Mouse (Mus musculus): ENCODE results near the gene Usp8. TPM values are rescaled to one million over a fixed set of nuclear protein-coding genes. Genes with fewer than 3 reads are reported as not detected.

The Usp8 gene
- polyA plus RNA-seq, 1 experiment from 2014 or later = 36.9 TPM

GRCm38 (mm10) chr2:126712950-126713349, 5.8 kb downstream of the Usp8 start:
- Histone ChIP-seq H3K4me2 (ENCODE audit: low read length) (no peak overlapping the region), H3K9ac (ENCODE audit: low read length) (no peak overlapping the region), H3K36me3 (ENCODE audit: control insufficient read depth, insufficient read depth, low read length) (peaks cover 6% of the 10 kb centered on the region; the same call in 1 of the 2 replicates), H3K9me3 (ENCODE audit: control insufficient read depth, low read length) (no peaks in the 10 kb centered on the region), H3K4me3 (ENCODE audit: low read depth, low read length) (no peak overlapping the region), H3K27me3 (replicated peaks; ENCODE audit: control insufficient read depth, insufficient read depth, low read length) (no peaks in the 10 kb centered on the region), H3K4me1 (replicated peaks; ENCODE audit: control insufficient read depth, insufficient read depth, low read length) (peaks cover 5% of the 10 kb centered on the region), H3K27ac (ENCODE audit: low read depth) (no peak overlapping the region)
- DNase-seq (ENCODE audit: low spot score) (no peak), ATAC-seq (replicated peaks; ENCODE audit: low FRiP score, low TSS enrichment, low read depth) (no peak)

GRCm38 (mm10) chr2:126729207-126729606, 22.1 kb downstream of the Usp8 start:
- Histone ChIP-seq H3K36me3 (ENCODE audit: control insufficient read depth, insufficient read depth, low read length) (peaks cover 57% of the 10 kb centered on the region), H3K27me3 (replicated peaks; ENCODE audit: control insufficient read depth, insufficient read depth, low read length) (no peaks in the 10 kb centered on the region), H3K4me1 (replicated peaks; ENCODE audit: control insufficient read depth, insufficient read depth, low read length) (no peaks in the 10 kb centered on the region), H3K9ac (ENCODE audit: low read length) (no peak overlapping the region), H3K9me3 (ENCODE audit: control insufficient read depth, low read length) (no peaks in the 10 kb centered on the region), H3K27ac (ENCODE audit: low read depth) (no peak overlapping the region), H3K4me2 (ENCODE audit: low read length) (no peak overlapping the region), H3K4me3 (ENCODE audit: low read depth, low read length) (no peak overlapping the region)
- no peak for ATAC-seq (replicated peaks; ENCODE audit: low FRiP score, low TSS enrichment, low read depth)
- no peak for DNase-seq (ENCODE audit: low spot score)
- WGBS = 97% methylated on average over 4 of the region's 4 CpGs

- no peaks in the 10 kb centered on the region for H3K9me3 ChIP-seq (ENCODE audit: control insufficient read depth, low read length)
- peaks cover 68% of the 10 kb centered on the region for H3K36me3 ChIP-seq (ENCODE audit: control insufficient read depth, insufficient read depth, low read length)
- no peaks in the 10 kb centered on the region for H3K27me3 ChIP-seq (replicated peaks; ENCODE audit: control insufficient read depth, insufficient read depth, low read length)
- ATAC-seq (replicated peaks; ENCODE audit: low FRiP score, low TSS enrichment, low read depth) (no peak), DNase-seq (ENCODE audit: low spot score) (no peak)
- WGBS = 90% methylated on average over 2 of the region's 2 CpGs
- H3K9ac ChIP-seq (ENCODE audit: low read length) = no peak overlapping the region
- H3K4me1 ChIP-seq (replicated peaks; ENCODE audit: control insufficient read depth, insufficient read depth, low read length) = no peaks in the 10 kb centered on the region
- H3K4me2 ChIP-seq (ENCODE audit: low read length) = no peak overlapping the region
- no peak overlapping the region for H3K4me3 ChIP-seq (ENCODE audit: low read depth, low read length)
- H3K27ac ChIP-seq (ENCODE audit: low read depth) = no peak overlapping the region
Measured at GRCm38 (mm10) chr2:126730502-126730901, 23.4 kb downstream of the Usp8 start.

GRCm38 (mm10) chr2:126735339-126736073, 28.4 kb downstream of the Usp8 start:
- ATAC-seq (replicated peaks; ENCODE audit: low FRiP score, low TSS enrichment, low read depth) (no peak), DNase-seq (ENCODE audit: low spot score) (no peak)
- 85% methylated on average over 6 of the region's 6 CpGs for WGBS
- Histone ChIP-seq H3K36me3 (ENCODE audit: control insufficient read depth, insufficient read depth, low read length) (peaks cover 71% of the 10 kb centered on the region), H3K9ac (ENCODE audit: low read length) (no peak overlapping the region), H3K4me3 (ENCODE audit: low read depth, low read length) (no peak overlapping the region), H3K27me3 (replicated peaks; ENCODE audit: control insufficient read depth, insufficient read depth, low read length) (no peaks in the 10 kb centered on the region), H3K9me3 (ENCODE audit: control insufficient read depth, low read length) (no peaks in the 10 kb centered on the region), H3K27ac (ENCODE audit: low read depth) (no peak overlapping the region), H3K4me1 (replicated peaks; ENCODE audit: control insufficient read depth, insufficient read depth, low read length) (no peaks in the 10 kb centered on the region), H3K4me2 (ENCODE audit: low read length) (no peak overlapping the region)

- Histone ChIP-seq H3K27ac (ENCODE audit: low read depth) (no peak overlapping the region), H3K27me3 (replicated peaks; ENCODE audit: control insufficient read depth, insufficient read depth, low read length) (no peaks in the 10 kb centered on the region), H3K4me3 (ENCODE audit: low read depth, low read length) (no peak overlapping the region), H3K9me3 (ENCODE audit: control insufficient read depth, low read length) (no peaks in the 10 kb centered on the region), H3K4me2 (ENCODE audit: low read length) (no peak overlapping the region), H3K36me3 (ENCODE audit: control insufficient read depth, insufficient read depth, low read length) (peaks cover 74% of the 10 kb centered on the region), H3K4me1 (replicated peaks; ENCODE audit: control insufficient read depth, insufficient read depth, low read length) (no peaks in the 10 kb centered on the region), H3K9ac (ENCODE audit: low read length) (no peak overlapping the region)
- 89% methylated on average over 2 of the region's 2 CpGs for WGBS
- ATAC-seq (replicated peaks; ENCODE audit: low FRiP score, low TSS enrichment, low read depth) = no peak
- no peak for DNase-seq (ENCODE audit: low spot score)
Measured at GRCm38 (mm10) chr2:126740314-126740713, 33.2 kb downstream of the Usp8 start.

- ATAC-seq (replicated peaks; ENCODE audit: low FRiP score, low TSS enrichment, low read depth) (no peak), DNase-seq (ENCODE audit: low spot score) (no peak)
- no peaks in the 10 kb centered on the region for H3K9me3 ChIP-seq (ENCODE audit: control insufficient read depth, low read length)
- WGBS = 90% methylated on average over 5 of the region's 5 CpGs
- no peaks in the 10 kb centered on the region for H3K4me1 ChIP-seq (replicated peaks; ENCODE audit: control insufficient read depth, insufficient read depth, low read length)
- H3K36me3 ChIP-seq (ENCODE audit: control insufficient read depth, insufficient read depth, low read length) = peaks cover 77% of the 10 kb centered on the region
- no peak overlapping the region for H3K4me2 ChIP-seq (ENCODE audit: low read length)
- H3K9ac ChIP-seq (ENCODE audit: low read length) = no peak overlapping the region
- H3K27ac ChIP-seq (ENCODE audit: low read depth) = no peak overlapping the region
- H3K27me3 ChIP-seq (replicated peaks; ENCODE audit: control insufficient read depth, insufficient read depth, low read length) = no peaks in the 10 kb centered on the region
- H3K4me3 ChIP-seq (ENCODE audit: low read depth, low read length) = no peak overlapping the region
Measured at GRCm38 (mm10) chr2:126743389-126743788, 36.3 kb downstream of the Usp8 start.

- H3K9ac ChIP-seq (ENCODE audit: low read length) = no peak overlapping the region
- ATAC-seq (replicated peaks; ENCODE audit: low FRiP score, low TSS enrichment, low read depth) = no peak
Measured at GRCm38 (mm10) chr2:126755664-126756063, 48.5 kb downstream of the Usp8 start.

GRCm38 (mm10) chr2:126759351-126759750, 52.2 kb downstream of the Usp8 start:
- Histone ChIP-seq H3K4me2 (ENCODE audit: low read length) (no peak overlapping the region), H3K4me3 (ENCODE audit: low read depth, low read length) (no peak overlapping the region), H3K9me3 (ENCODE audit: control insufficient read depth, low read length) (no peaks in the 10 kb centered on the region), H3K4me1 (replicated peaks; ENCODE audit: control insufficient read depth, insufficient read depth, low read length) (no peaks in the 10 kb centered on the region), H3K27me3 (replicated peaks; ENCODE audit: control insufficient read depth, insufficient read depth, low read length) (no peaks in the 10 kb centered on the region), H3K27ac (ENCODE audit: low read depth) (no peak overlapping the region), H3K36me3 (ENCODE audit: control insufficient read depth, insufficient read depth, low read length) (peaks cover 89% of the 10 kb centered on the region), H3K9ac (ENCODE audit: low read length) (no peak overlapping the region)
- DNase-seq (ENCODE audit: low spot score) (no peak), ATAC-seq (replicated peaks; ENCODE audit: low FRiP score, low TSS enrichment, low read depth) (no peak)
- whole genome bisulfite sequencing = 94% methylated on average over 7 of the region's 7 CpGs

More at GRCm38 (mm10) chr2:126755664-126756063, 48.5 kb downstream of the Usp8 start:
- Histone ChIP-seq H3K27me3 (replicated peaks; ENCODE audit: control insufficient read depth, insufficient read depth, low read length) (no peaks in the 10 kb centered on the region), H3K9me3 (ENCODE audit: control insufficient read depth, low read length) (no peaks in the 10 kb centered on the region), H3K4me3 (ENCODE audit: low read depth, low read length) (no peak overlapping the region), H3K4me1 (replicated peaks; ENCODE audit: control insufficient read depth, insufficient read depth, low read length) (no peaks in the 10 kb centered on the region), H3K4me2 (ENCODE audit: low read length) (no peak overlapping the region), H3K36me3 (ENCODE audit: control insufficient read depth, insufficient read depth, low read length) (peaks cover 96% of the 10 kb centered on the region), H3K27ac (ENCODE audit: low read depth) (no peak overlapping the region)
- 97% methylated on average over 6 of the region's 6 CpGs for WGBS
- peak; percentile 16 for DNase-seq (ENCODE audit: low spot score)

Data from intestine, embryonic 14.5 days (tissue).